ENCODE assay signal across 12 mouse cellular contexts in genomic region chr8:13037569-13037968, GRCm38 (mm10). TPM values are rescaled to one million over a fixed set of nuclear protein-coding genes. Genes with fewer than 3 reads are reported as not detected.
DNase-seq lines count a peak whose midpoint lies in the region; ATAC-seq lines count a peak whose summit lies in the region.
"Had no signal": no experiment of that assay in that cellular context is flagged by ENCODE, and none has a peak within 500 bp of the region (broad histone marks: within the 10 kb centered on the region; RNA-seq: fewer than 3 reads in every experiment).

No protein-coding gene starts in this region.

- H3K4me1 ChIP-seq in heart, embryonic 14.5 days (ENCODE audit: control insufficient read depth in 2 of 2, insufficient read depth in 2 of 2, low read length in 2 of 2): peaks cover 21 to 24% of the 10 kb centered on the region in 2 experiments
- H3K4me1 ChIP-seq in intestine, embryonic 15.5 days (replicated peaks): 0 out of 2 replicates have a peak, but pooled peaks cover 3% of the 10 kb centered on the region
- H3K4me1 ChIP-seq in liver, embryonic 15.5 days (replicated peaks): peaks cover 26% of the 10 kb centered on the region

- H3K36me3 ChIP-seq in heart, embryonic 14.5 days (ENCODE audit: control insufficient read depth, insufficient read depth, low read length): no peaks in the 10 kb centered on the region
- H3K36me3 ChIP-seq in intestine, embryonic 15.5 days: no peaks in the 10 kb centered on the region
- H3K36me3 ChIP-seq in liver, embryonic 15.5 days (replicated peaks): no peaks in the 10 kb centered on the region

- peak overlapping the region; percentile 16; the same call in 1 of the 2 replicates for H3K9ac ChIP-seq in heart, embryonic 14.5 days (ENCODE audit: low read length)
- no peak overlapping the region for H3K9ac ChIP-seq in intestine, embryonic 15.5 days
- H3K9ac ChIP-seq in liver, embryonic 15.5 days: no peak overlapping the region
- H3K9ac ChIP-seq: lung, embryonic 14.5 days had no signal

- no peaks in the 10 kb centered on the region for H3K9me3 ChIP-seq in heart, embryonic 14.5 days (ENCODE audit: control insufficient read depth, low read length)
- H3K9me3 ChIP-seq in intestine, embryonic 15.5 days: no peaks in the 10 kb centered on the region
- H3K9me3 ChIP-seq in liver, embryonic 15.5 days (replicated peaks): no peaks in the 10 kb centered on the region

- peak; percentile 22; the same call in 1 of the 2 replicates for ATAC-seq in heart, embryonic 14.5 days (ENCODE audit: insufficient number of reproducible peaks, insufficient read depth, low FRiP score, low read depth)
- peak; percentile 80 for ATAC-seq in intestine, embryonic 15.5 days
- ATAC-seq in liver, embryonic 15.5 days (ENCODE audit: insufficient read depth): peak; percentile 89

- DNase-seq in heart, adult 8-10 months (ENCODE audit: low spot score): no peak
- peak; percentile 40 for DNase-seq in adrenal gland, postnatal 10 days
- no peak for DNase-seq in ovary, postnatal 14 days (ENCODE audit: low spot score)
- DNase-seq in gastrocnemius, postnatal 14 days: no peak
- DNase-seq: cerebellum, postnatal 36 days; lung, embryonic 14.5 days; thymus, postnatal 25 days had no signal

- H3K4me2 ChIP-seq in heart, embryonic 14.5 days (ENCODE audit: low read length): no peak overlapping the region
- no peak overlapping the region for H3K4me2 ChIP-seq in intestine, embryonic 15.5 days (replicated peaks)
- peak overlapping the region; percentile 52 for H3K4me2 ChIP-seq in liver, embryonic 15.5 days
- H3K4me2 ChIP-seq: lung, embryonic 14.5 days had no signal

- no peak overlapping the region for H3K27ac ChIP-seq in heart, embryonic 14.5 days (replicated peaks in 1 of 2; ENCODE audit: control insufficient read depth in 1 of 2, insufficient read depth in 1 of 2, low read depth in 2 of 2, low read length in 2 of 2)
- no peak overlapping the region for H3K27ac ChIP-seq in intestine, embryonic 15.5 days
- H3K27ac ChIP-seq in liver, embryonic 15.5 days (replicated peaks): peak overlapping the region; percentile 77

- intact Hi-C loops in gastrocnemius, postnatal 14 days (cut with DNase I; ENCODE audit: low total_unique reads): no loop called here

- no peak overlapping the region for H3K4me3 ChIP-seq in heart, embryonic 14.5 days (ENCODE audit: control insufficient read depth in 1 of 2, insufficient read depth in 1 of 2, low read depth in 1 of 2, low read length in 2 of 2)
- no peak overlapping the region for H3K4me3 ChIP-seq in intestine, embryonic 15.5 days (replicated peaks)
- peak overlapping the region; percentile 40 for H3K4me3 ChIP-seq in liver, embryonic 15.5 days (replicated peaks)

- 8% methylated on average over 5 of the region's 5 CpGs for whole genome bisulfite sequencing in heart, embryonic 14.5 days
- WGBS in intestine, embryonic 15.5 days: 25% methylated on average over 5 of the region's 5 CpGs
- 21% methylated on average over 5 of the region's 5 CpGs for WGBS in liver, embryonic 15.5 days (ENCODE audit: insufficient replicate concordance)

- no peaks in the 10 kb centered on the region for H3K27me3 ChIP-seq in heart, embryonic 14.5 days (ENCODE audit: control insufficient read depth, insufficient read depth, low read length)
- H3K27me3 ChIP-seq in intestine, embryonic 15.5 days (replicated peaks): no peaks in the 10 kb centered on the region
- H3K27me3 ChIP-seq in liver, embryonic 15.5 days: no peaks in the 10 kb centered on the region

RNA-seq across cellular contexts. Expression of gene F10, which starts 0.5 kb away (rescaled TPM):
- 0.96 and 1.2 TPM in 2 replicates for polyA plus RNA-seq in heart, embryonic 14.5 days (2014; fragmentation: Nextera tagmentation; extraction: Ambion mirVana)
- total RNA-seq in heart, adult 8-10 months (2022): 1 to 10 TPM in 1 of 4 experiments, under 1 TPM in 3; 0.35 to 5.7 (median 0.47) TPM
- total RNA-seq in adrenal gland, postnatal 10 days (2021): 100 to 1,000 TPM in 1 of 2 experiments, 10 to 100 TPM in 1; 51.8 to 118 TPM
- polyA plus RNA-seq in intestine, embryonic 15.5 days (2015; fragmentation: Nextera tagmentation; extraction: Ambion mirVana): 11.4 and 15.9 TPM in 2 replicates
- 133 and 162 TPM in 2 replicates for polyA plus RNA-seq in liver, embryonic 15.5 days (2015; fragmentation: Nextera tagmentation; extraction: Ambion mirVana)
- total RNA-seq in gastrocnemius, postnatal 14 days (2021): not detected
- total RNA-seq: CH12.LX; left cerebral cortex, adult 18-20 months had no signal

RNA-seq across cellular contexts. Expression of gene F7, which starts 11.7 kb away (rescaled TPM):
- not detected in 2 replicates for polyA plus RNA-seq in heart, embryonic 14.5 days (2014; fragmentation: Nextera tagmentation; extraction: Ambion mirVana)
- total RNA-seq in heart, adult 8-10 months (2022): 1 to 10 TPM in 1 of 4 experiments, under 1 TPM in 2, not detected in 1; 0.22 to 2.2 (median 0.31) TPM
- 10 to 100 TPM in 1 of 2 experiments, 1 to 10 TPM in 1; 9.2 to 20.2 TPM for total RNA-seq in adrenal gland, postnatal 10 days (2021)
- 0.15 and 0.23 TPM in 2 replicates for polyA plus RNA-seq in intestine, embryonic 15.5 days (2015; fragmentation: Nextera tagmentation; extraction: Ambion mirVana)
- polyA plus RNA-seq in liver, embryonic 15.5 days (2015; fragmentation: Nextera tagmentation; extraction: Ambion mirVana): 9.8 and 12.4 TPM in 2 replicates
- total RNA-seq in gastrocnemius, postnatal 14 days (2021): not detected
- total RNA-seq: CH12.LX had no signal

RNA-seq across cellular contexts. Expression of gene Proz, which starts 23.1 kb away (rescaled TPM):
- polyA plus RNA-seq in heart, embryonic 14.5 days (2014; fragmentation: Nextera tagmentation; extraction: Ambion mirVana): 0.28 and 0.54 TPM in 2 replicates
- not detected for total RNA-seq in heart, adult 8-10 months (2022)
- total RNA-seq in adrenal gland, postnatal 10 days (2021): 10 to 100 TPM; 19.2 to 41.7 TPM
- 5.6 and 6.8 TPM in 2 replicates for polyA plus RNA-seq in intestine, embryonic 15.5 days (2015; fragmentation: Nextera tagmentation; extraction: Ambion mirVana)
- 37.9 and 46.4 TPM in 2 replicates for polyA plus RNA-seq in liver, embryonic 15.5 days (2015; fragmentation: Nextera tagmentation; extraction: Ambion mirVana)
- not detected for total RNA-seq in gastrocnemius, postnatal 14 days (2021)
- total RNA-seq: left cerebral cortex, adult 18-20 months had no signal

Comparison
In these comparisons a context has a peak if more than half of its experiments do, and no peak if none do; other contexts are left out.
1. ATAC-seq: peak in every context shown above with its lines; median percentile 89 in liver, embryonic 15.5 days; 80 in intestine, embryonic 15.5 days; 22 in heart, embryonic 14.5 days.
2. RNA of gene F10, which starts 0.5 kb away (total RNA-seq): 51.8 to 118 TPM in adrenal gland, postnatal 10 days; 0.35 to 5.7 TPM in heart, adult 8-10 months and not detected in gastrocnemius, postnatal 14 days; every median in the first group is over 4 times any median in the second.
3. RNA of gene Proz, which starts 23.1 kb away (total RNA-seq): 19.2 to 41.7 TPM in adrenal gland, postnatal 10 days; not detected in heart, adult 8-10 months and not detected in gastrocnemius, postnatal 14 days; every median in the first group is over 10 times any median in the second.